Mouse (Mus musculus): Measurements from ENCODE around the gene Gramd4. TPM values are rescaled to one million over a fixed set of nuclear protein-coding genes. Genes with fewer than 3 reads are reported as not detected.

Gene Gramd4
- polyA plus RNA-seq, 1 experiment from 2014 or later: 12.6 TPM

DNA sequence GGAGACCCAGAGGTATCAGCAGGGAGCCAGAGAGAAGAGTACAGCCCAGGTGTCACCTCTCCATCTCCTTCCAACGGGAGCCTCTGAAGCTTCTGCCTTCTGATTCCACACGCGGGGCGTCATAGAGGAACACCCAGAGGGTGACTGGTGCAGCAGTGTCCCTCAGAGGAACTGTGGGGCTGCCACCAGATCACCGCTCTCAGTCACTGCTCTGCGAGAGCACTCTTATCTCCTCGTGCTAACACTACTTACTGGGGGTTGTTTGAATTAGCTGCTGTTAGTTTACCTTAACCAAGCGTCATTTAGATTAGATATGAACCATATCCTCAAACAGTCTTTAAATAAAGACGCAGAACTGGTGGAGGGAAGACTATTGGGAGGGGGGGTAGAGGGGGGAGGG, 36.2 kb upstream of the Gramd4 start:
- ATAC-seq (replicated peaks; ENCODE audit: low FRiP score): peak; percentile 56
- H3K9ac ChIP-seq (ENCODE audit: low read depth, low read length): no peak overlapping the region
- H3K36me3 ChIP-seq (ENCODE audit: control insufficient read depth, insufficient read depth, low read length): no peaks in the 10 kb centered on the region
- H3K27me3 ChIP-seq (replicated peaks; ENCODE audit: control insufficient read depth, insufficient read depth, low read length): peaks cover 18% of the 10 kb centered on the region
- peaks cover 8% of the 10 kb centered on the region for H3K4me1 ChIP-seq (replicated peaks; ENCODE audit: control insufficient read depth, insufficient read depth, low read length)
- DNase-seq (ENCODE audit: low spot score): no peak
- 5% methylated on average over 9 of the region's 9 CpGs for WGBS
- H3K4me2 ChIP-seq: no peak overlapping the region
- H3K4me3 ChIP-seq (ENCODE audit: low read depth, low read length): no peak overlapping the region
- H3K9me3 ChIP-seq (ENCODE audit: control insufficient read depth, low read length): peaks cover 4% of the 10 kb centered on the region; the same call in 1 of the 2 replicates
- H3K27ac ChIP-seq (ENCODE audit: low read depth, low read length): no peak overlapping the region

DNA sequence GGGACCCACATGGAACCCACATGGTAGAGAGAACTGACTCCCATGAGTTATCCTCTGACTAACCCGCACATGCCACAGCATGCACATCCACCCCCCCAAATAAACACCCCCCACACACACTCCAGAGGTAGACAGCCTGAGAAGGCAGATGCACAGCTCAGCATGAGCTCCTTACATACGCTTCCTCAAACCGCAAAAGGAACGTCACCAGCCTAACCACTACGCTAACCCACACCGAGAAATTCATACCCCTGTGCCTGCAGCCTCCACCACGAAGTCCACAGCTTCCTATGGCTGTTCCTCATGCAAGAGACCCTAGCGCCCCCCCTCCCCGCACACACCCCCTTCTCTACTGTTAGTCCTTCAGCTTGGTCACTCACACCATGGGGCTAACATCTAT, 35.5 kb upstream of the Gramd4 start:
- ATAC-seq (replicated peaks; ENCODE audit: low FRiP score): no peak
- Histone ChIP-seq H3K36me3 (ENCODE audit: control insufficient read depth, insufficient read depth, low read length) (no peaks in the 10 kb centered on the region), H3K9ac (ENCODE audit: low read depth, low read length) (no peak overlapping the region), H3K4me3 (ENCODE audit: low read depth, low read length) (no peak overlapping the region), H3K27ac (ENCODE audit: low read depth, low read length) (no peak overlapping the region), H3K4me1 (replicated peaks; ENCODE audit: control insufficient read depth, insufficient read depth, low read length) (peaks cover 5% of the 10 kb centered on the region; the same call in 1 of the 2 replicates), H3K9me3 (ENCODE audit: control insufficient read depth, low read length) (peaks cover 4% of the 10 kb centered on the region; the same call in 1 of the 2 replicates), H3K4me2 (no peak overlapping the region), H3K27me3 (replicated peaks; ENCODE audit: control insufficient read depth, insufficient read depth, low read length) (peaks cover 17% of the 10 kb centered on the region)
- DNase-seq (ENCODE audit: low spot score): no peak
- 45% methylated on average over 9 of the region's 9 CpGs for WGBS

DNA sequence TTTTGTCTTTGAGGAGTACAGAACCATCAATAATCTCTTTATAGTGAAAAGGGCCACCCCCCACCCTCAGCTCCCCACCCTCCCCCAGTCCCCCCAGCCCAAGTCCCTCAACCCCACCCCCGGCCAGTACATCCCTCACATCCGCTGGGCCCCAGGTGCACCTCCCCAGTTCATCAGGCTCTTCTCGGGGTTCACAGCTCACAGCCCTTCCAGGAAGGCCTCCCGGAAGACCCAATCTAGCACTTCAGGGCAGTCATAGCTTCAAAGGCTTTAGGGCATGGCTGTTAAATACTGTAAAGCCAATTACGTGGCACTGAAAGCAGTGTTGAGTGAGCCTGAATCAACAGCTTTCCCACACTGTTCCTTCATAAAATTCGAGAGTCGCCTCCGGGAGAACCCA, 29.6 kb upstream of the Gramd4 start:
- WGBS: 56% methylated on average over 8 of the region's 8 CpGs
- Histone ChIP-seq H3K9me3 (ENCODE audit: control insufficient read depth, low read length) (peaks cover 3% of the 10 kb centered on the region), H3K27me3 (replicated peaks; ENCODE audit: control insufficient read depth, insufficient read depth, low read length) (peaks cover 55% of the 10 kb centered on the region), H3K36me3 (ENCODE audit: control insufficient read depth, insufficient read depth, low read length) (peaks cover 2% of the 10 kb centered on the region; the same call in 1 of the 2 replicates), H3K4me1 (replicated peaks; ENCODE audit: control insufficient read depth, insufficient read depth, low read length) (no peaks in the 10 kb centered on the region), H3K4me3 (ENCODE audit: low read depth, low read length) (no peak overlapping the region), H3K27ac (ENCODE audit: low read depth, low read length) (no peak overlapping the region), H3K9ac (ENCODE audit: low read depth, low read length) (no peak overlapping the region), H3K4me2 (no peak overlapping the region)
- ATAC-seq (replicated peaks; ENCODE audit: low FRiP score) (no peak), DNase-seq (ENCODE audit: low spot score) (no peak)

DNA sequence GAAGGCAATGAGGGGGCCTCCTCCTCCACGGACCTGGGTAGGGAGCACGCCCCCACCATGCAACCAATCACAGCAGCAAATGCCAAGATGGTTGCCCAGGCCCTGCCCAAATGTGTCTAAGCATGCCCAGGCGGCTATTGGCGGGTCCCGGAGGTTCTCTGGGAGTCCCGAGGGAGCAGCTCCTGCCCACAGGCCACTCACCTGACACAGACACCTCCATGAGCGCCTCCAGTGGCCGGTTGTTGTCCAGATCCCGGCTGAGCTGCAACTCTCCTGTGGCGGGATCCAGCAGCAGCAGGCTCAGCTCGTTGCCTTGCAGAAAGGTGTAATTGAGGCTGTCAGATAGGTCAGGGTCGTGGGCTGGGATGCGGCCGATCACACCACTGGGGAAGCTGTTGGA, 27.5 kb upstream of the Gramd4 start:
- 61% methylated on average over 14 of the region's 14 CpGs for WGBS
- H3K9me3 ChIP-seq (ENCODE audit: control insufficient read depth, low read length): peaks cover 3% of the 10 kb centered on the region
- H3K27me3 ChIP-seq (replicated peaks; ENCODE audit: control insufficient read depth, insufficient read depth, low read length): peaks cover 67% of the 10 kb centered on the region
- no peak overlapping the region for H3K9ac ChIP-seq (ENCODE audit: low read depth, low read length)
- no peak overlapping the region for H3K4me3 ChIP-seq (ENCODE audit: low read depth, low read length)
- H3K4me1 ChIP-seq (replicated peaks; ENCODE audit: control insufficient read depth, insufficient read depth, low read length): peaks cover 11% of the 10 kb centered on the region
- ATAC-seq (replicated peaks; ENCODE audit: low FRiP score) (no peak), DNase-seq (ENCODE audit: low spot score) (no peak)
- H3K27ac ChIP-seq (ENCODE audit: low read depth, low read length): no peak overlapping the region
- peaks cover 2% of the 10 kb centered on the region; the same call in 1 of the 2 replicates for H3K36me3 ChIP-seq (ENCODE audit: control insufficient read depth, insufficient read depth, low read length)
- H3K4me2 ChIP-seq: no peak overlapping the region

DNA sequence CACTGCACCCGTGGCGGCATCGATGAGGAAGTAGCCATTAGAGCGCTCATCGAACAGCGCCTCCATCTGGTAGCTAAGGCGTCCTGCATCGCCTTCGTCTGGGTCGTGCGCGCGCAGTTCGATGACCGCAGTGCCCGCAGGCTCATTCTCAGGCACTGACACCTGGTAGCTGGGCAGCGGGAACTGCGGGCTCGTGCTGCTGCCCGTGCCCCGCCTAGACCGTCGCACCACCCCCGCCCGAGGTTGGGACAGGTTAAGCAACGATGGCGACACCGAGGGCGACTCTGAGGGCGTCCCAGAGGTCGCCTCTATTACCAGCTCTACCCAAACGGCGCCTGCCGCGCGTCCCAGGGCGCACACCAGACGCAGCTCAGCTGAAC, 24.7 kb upstream of the Gramd4 start:
- Histone ChIP-seq H3K4me2 (peak overlapping the region; percentile 80), H3K4me3 (ENCODE audit: low read depth, low read length) (peak overlapping the region; percentile 54), H3K4me1 (replicated peaks; ENCODE audit: control insufficient read depth, insufficient read depth, low read length) (peaks cover 11% of the 10 kb centered on the region), H3K9ac (ENCODE audit: low read depth, low read length) (no peak overlapping the region), H3K27me3 (replicated peaks; ENCODE audit: control insufficient read depth, insufficient read depth, low read length) (peaks cover 71% of the 10 kb centered on the region), H3K36me3 (ENCODE audit: control insufficient read depth, insufficient read depth, low read length) (peaks cover 2% of the 10 kb centered on the region; the same call in 1 of the 2 replicates), H3K27ac (ENCODE audit: low read depth, low read length) (no peak overlapping the region), H3K9me3 (ENCODE audit: control insufficient read depth, low read length) (peaks cover 3% of the 10 kb centered on the region)
- no peak for DNase-seq (ENCODE audit: low spot score)
- ATAC-seq (replicated peaks; ENCODE audit: low FRiP score): no peak
- 3% methylated on average over 38 of the region's 38 CpGs for WGBS

DNA sequence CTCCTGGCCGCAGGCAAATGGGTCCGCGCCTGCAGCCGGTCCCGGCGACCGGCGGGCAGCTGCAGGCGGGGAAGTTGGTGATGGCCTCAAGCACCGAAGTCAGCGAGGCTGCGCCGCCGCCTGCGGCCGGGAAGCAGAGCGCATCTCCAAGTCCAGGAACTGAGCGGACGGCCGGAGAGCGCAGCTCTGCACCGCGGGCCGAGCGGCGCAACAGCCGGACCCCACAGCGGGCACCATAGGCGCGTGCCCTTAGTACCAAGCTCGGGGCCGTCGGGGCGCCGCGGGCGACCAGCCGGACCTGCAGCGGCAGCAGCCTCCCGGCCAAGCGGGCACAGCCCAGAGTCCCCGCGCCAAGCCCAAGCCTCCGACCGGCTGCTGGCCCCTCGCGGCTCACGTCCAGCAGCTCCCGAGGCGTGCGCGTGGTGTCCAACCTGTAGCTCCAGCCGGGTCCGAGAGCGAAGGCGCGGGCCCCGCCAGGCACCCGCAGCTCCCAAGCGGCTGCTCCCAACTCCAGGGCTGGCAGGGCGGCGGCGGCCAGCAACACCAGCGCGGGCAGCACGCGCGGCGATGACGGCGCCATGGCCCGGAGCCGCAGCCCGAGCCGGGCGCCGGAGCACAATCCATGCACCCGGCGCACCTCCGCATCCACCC, 24.2 kb upstream of the Gramd4 start, which contains the start of gene Celsr1:
TSS of gene Celsr1 (minus strand) at position 587 of the 651 bp plus-strand sequence.
- peaks cover 3% of the 10 kb centered on the region for H3K9me3 ChIP-seq (ENCODE audit: control insufficient read depth, low read length)
- ATAC-seq (replicated peaks; ENCODE audit: low FRiP score) (no peak), DNase-seq (ENCODE audit: low spot score) (no peak)
- peak within 1 kb of the TSS; percentile 80 for H3K4me2 ChIP-seq
- H3K36me3 ChIP-seq (ENCODE audit: control insufficient read depth, insufficient read depth, low read length): peaks cover 2% of the 10 kb centered on the region; the same call in 1 of the 2 replicates
- H3K27me3 ChIP-seq (replicated peaks; ENCODE audit: control insufficient read depth, insufficient read depth, low read length): peaks cover 72% of the 10 kb centered on the region
- no peak within 1 kb of the TSS for H3K27ac ChIP-seq (ENCODE audit: low read depth, low read length)
- H3K9ac ChIP-seq (ENCODE audit: low read depth, low read length): no peak within 1 kb of the TSS
- peak within 1 kb of the TSS; percentile 54 for H3K4me3 ChIP-seq (ENCODE audit: low read depth, low read length)
- H3K4me1 ChIP-seq (replicated peaks; ENCODE audit: control insufficient read depth, insufficient read depth, low read length): peaks cover 11% of the 10 kb centered on the region
- 2% methylated on average over 79 of the region's 80 CpGs for WGBS

DNA sequence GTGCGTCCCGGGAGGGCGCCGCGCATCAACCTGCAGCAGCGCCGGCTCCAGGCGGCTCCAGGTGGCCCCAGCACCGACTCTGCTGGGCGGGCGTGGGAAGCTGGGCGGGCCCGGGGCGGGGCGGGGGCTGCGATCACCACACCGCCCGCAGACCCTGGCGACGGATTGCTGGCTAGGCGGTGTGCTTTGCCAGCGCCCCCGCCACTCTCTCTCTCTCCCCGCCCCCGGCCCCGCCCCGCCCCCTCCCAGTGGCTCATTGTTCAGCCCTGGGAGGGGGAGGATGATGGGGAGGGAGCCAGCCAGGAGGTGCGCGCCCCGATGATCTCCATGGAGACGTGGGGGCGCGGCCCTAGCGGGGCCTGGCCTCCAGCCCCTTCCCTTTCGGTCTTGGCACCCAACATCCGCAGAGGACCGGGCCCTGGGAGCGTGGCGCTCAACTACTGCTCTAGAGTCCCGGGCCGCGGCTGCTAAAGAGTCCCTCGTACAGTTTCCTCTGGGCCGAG, 23.4 kb upstream of the Gramd4 start:
- WGBS: under 1% methylated on average over 40 of the region's 44 CpGs
- H3K9ac ChIP-seq (ENCODE audit: low read depth, low read length): no peak overlapping the region
- H3K9me3 ChIP-seq (ENCODE audit: control insufficient read depth, low read length): peaks cover 3% of the 10 kb centered on the region
- H3K27me3 ChIP-seq (replicated peaks; ENCODE audit: control insufficient read depth, insufficient read depth, low read length): peaks cover 68% of the 10 kb centered on the region
- H3K4me3 ChIP-seq (ENCODE audit: low read depth, low read length): peak overlapping the region; percentile 54
- H3K4me2 ChIP-seq: peak overlapping the region; percentile 80
- peaks cover 2% of the 10 kb centered on the region; the same call in 1 of the 2 replicates for H3K36me3 ChIP-seq (ENCODE audit: control insufficient read depth, insufficient read depth, low read length)
- H3K4me1 ChIP-seq (replicated peaks; ENCODE audit: control insufficient read depth, insufficient read depth, low read length): peaks cover 11% of the 10 kb centered on the region
- peak; percentile 59 for ATAC-seq (replicated peaks; ENCODE audit: low FRiP score)
- peak; percentile 74 for DNase-seq (ENCODE audit: low spot score)
- no peak overlapping the region for H3K27ac ChIP-seq (ENCODE audit: low read depth, low read length)

DNA sequence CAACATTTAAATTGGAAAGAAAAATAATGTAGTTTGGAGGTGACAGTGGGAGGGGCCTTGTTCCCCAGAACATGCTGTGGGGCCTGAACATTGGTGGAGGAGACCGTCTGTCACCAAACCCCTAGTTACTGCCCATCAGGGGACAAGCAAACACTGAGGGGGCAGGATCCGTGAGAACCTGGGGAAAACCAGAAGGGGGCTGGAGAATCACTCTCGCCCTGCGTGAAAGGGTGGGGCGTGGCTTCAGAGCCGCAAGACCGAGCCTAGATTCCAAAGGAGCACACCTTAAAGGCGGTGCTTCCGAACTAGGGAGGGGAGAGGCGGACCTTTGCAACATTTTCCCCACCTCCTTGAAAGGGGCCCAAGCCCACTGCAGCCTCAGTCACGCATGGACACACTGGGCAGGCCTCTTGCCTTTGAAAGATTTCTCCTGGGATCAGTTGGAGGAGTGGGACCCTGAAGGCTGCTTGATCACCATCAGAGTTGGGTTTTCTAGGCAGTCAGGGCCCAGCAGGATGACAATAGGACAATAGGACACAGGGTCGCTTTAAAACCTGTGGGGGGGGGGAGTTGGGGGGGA, 22.6 kb upstream of the Gramd4 start:
- WGBS: 13% methylated on average over 12 of the region's 12 CpGs
- Histone ChIP-seq H3K4me1 (replicated peaks; ENCODE audit: control insufficient read depth, insufficient read depth, low read length) (peaks cover 11% of the 10 kb centered on the region), H3K4me2 (peak overlapping the region; percentile 80), H3K9ac (ENCODE audit: low read depth, low read length) (no peak overlapping the region), H3K4me3 (ENCODE audit: low read depth, low read length) (peak overlapping the region; percentile 54; the same call in 1 of the 2 replicates), H3K27me3 (replicated peaks; ENCODE audit: control insufficient read depth, insufficient read depth, low read length) (peaks cover 71% of the 10 kb centered on the region), H3K27ac (ENCODE audit: low read depth, low read length) (no peak overlapping the region), H3K36me3 (ENCODE audit: control insufficient read depth, insufficient read depth, low read length) (peaks cover 2% of the 10 kb centered on the region; the same call in 1 of the 2 replicates), H3K9me3 (ENCODE audit: control insufficient read depth, low read length) (peaks cover 3% of the 10 kb centered on the region)
- ATAC-seq (replicated peaks; ENCODE audit: low FRiP score): no peak
- no peak for DNase-seq (ENCODE audit: low spot score)
